In genomic region chr16:32077648-32078407, GRCm38 (mm10) we compare ENCODE assay signal across 8 mouse cellular contexts. TPM values are rescaled to one million over a fixed set of nuclear protein-coding genes. Genes with fewer than 3 reads are reported as not detected.
A peak's percentile ranks its signal among the peaks of the same experiment; 100 is the strongest.
DNase-seq lines count a peak whose midpoint lies in the region; ATAC-seq lines count a peak whose summit lies in the region.

No protein-coding gene starts in this region.

- peak overlapping the region; percentile 90 for H3K4me2 ChIP-seq in heart, embryonic 13.5 days
- H3K4me2 ChIP-seq in limb, embryonic 11.5 days (ENCODE audit: low read depth, severe bottlenecking), result peak overlapping the region; percentile 49
- H3K4me2 ChIP-seq in stomach, embryonic 14.5 days (replicated peaks; ENCODE audit: low read depth, low read length), result peak overlapping the region; percentile 56

- no peak for DNase-seq in heart, postnatal 25 days (ENCODE audit: low spot score)
- DNase-seq in CD4-positive, CD25-positive, alpha-beta regulatory T cell, adult 2 months (ENCODE audit: low read depth, low spot score), result peak; percentile 74
- no peak for DNase-seq in limb, embryonic 11.5 days (ENCODE audit: low spot score)
- no peak for DNase-seq in right cerebral cortex, postnatal 25 days
- no peak for DNase-seq in natural killer cell, adult 2 months (ENCODE audit: low spot score in 2 of 2)

- 4% methylated on average over 13 of the region's 13 CpGs for WGBS in heart, embryonic 13.5 days
- WGBS in limb, embryonic 11.5 days, result 17% methylated on average over 13 of the region's 13 CpGs
- WGBS in stomach, embryonic 14.5 days, result 6% methylated on average over 13 of the region's 13 CpGs

- no peaks in the 10 kb centered on the region for H3K27me3 ChIP-seq in heart, embryonic 13.5 days (replicated peaks)
- no peaks in the 10 kb centered on the region for H3K27me3 ChIP-seq in limb, embryonic 11.5 days (ENCODE audit: control insufficient read depth, insufficient read depth, low read length)
- H3K27me3 ChIP-seq in stomach, embryonic 14.5 days (ENCODE audit: control insufficient read depth, insufficient read depth, low read length), result no peaks in the 10 kb centered on the region

- peaks cover 14% of the 10 kb centered on the region; the same call in 1 of the 2 replicates for H3K36me3 ChIP-seq in heart, embryonic 13.5 days
- no peaks in the 10 kb centered on the region for H3K36me3 ChIP-seq in limb, embryonic 11.5 days (ENCODE audit: control insufficient read depth, insufficient read depth, low read length)
- no peaks in the 10 kb centered on the region for H3K36me3 ChIP-seq in stomach, embryonic 14.5 days (ENCODE audit: control insufficient read depth, insufficient read depth, low read length)

- intact Hi-C loops in heart, postnatal 25 days (cut with DNase I), result loop anchor here (5.0 kb wide), 2 partner anchors 36 to 76 kb away; partner anchors contain the start of gene Senp5

- peak overlapping the region; percentile 98 for H3K27ac ChIP-seq in heart, embryonic 13.5 days (replicated peaks)
- no peak overlapping the region; the same call in 1 of the 2 replicates for H3K27ac ChIP-seq in limb, embryonic 11.5 days (replicated peaks; ENCODE audit: low read depth, low read length)
- H3K27ac ChIP-seq in stomach, embryonic 14.5 days (ENCODE audit: low read length), result peak overlapping the region; percentile 96

- peaks cover 28% of the 10 kb centered on the region for H3K4me1 ChIP-seq in heart, embryonic 13.5 days
- peaks cover 6% of the 10 kb centered on the region for H3K4me1 ChIP-seq in limb, embryonic 11.5 days (ENCODE audit: control insufficient read depth, insufficient read depth, low read length)
- peaks cover 9% of the 10 kb centered on the region; the same call in 1 of the 2 replicates for H3K4me1 ChIP-seq in stomach, embryonic 14.5 days (ENCODE audit: control insufficient read depth, insufficient read depth, low read length)

- peak overlapping the region; percentile 91 for H3K4me3 ChIP-seq in heart, embryonic 13.5 days
- peak overlapping the region; percentile 75 for H3K4me3 ChIP-seq in limb, embryonic 11.5 days (ENCODE audit: low read depth, low read length)
- peak overlapping the region; percentile 88 for H3K4me3 ChIP-seq in stomach, embryonic 14.5 days (ENCODE audit: low read depth, low read length)

- no peaks in the 10 kb centered on the region for H3K9me3 ChIP-seq in heart, embryonic 13.5 days
- H3K9me3 ChIP-seq in limb, embryonic 11.5 days (ENCODE audit: control insufficient read depth, low read length), result no peaks in the 10 kb centered on the region
- no peaks in the 10 kb centered on the region for H3K9me3 ChIP-seq in stomach, embryonic 14.5 days (ENCODE audit: control insufficient read depth, low read depth, low read length)

- ATAC-seq in heart, embryonic 13.5 days (ENCODE audit: extremely low read depth, insufficient number of reproducible peaks, low FRiP score, low TSS enrichment), result no peak
- ATAC-seq in erythroblast, adult 5-6 weeks (replicated peaks; ENCODE audit: low FRiP score, poor library complexity, severe bottlenecking), result 0 out of 2 replicates have a peak, but pooled peaks have one; percentile 3
- no peak for ATAC-seq in limb, embryonic 11.5 days (ENCODE audit: insufficient number of reproducible peaks, low FRiP score, low TSS enrichment, low read depth)
- ATAC-seq in stomach, embryonic 14.5 days (ENCODE audit: insufficient number of reproducible peaks, insufficient read depth, low FRiP score, low read depth), result no peak

- peak overlapping the region; percentile 99 for H3K9ac ChIP-seq in heart, embryonic 13.5 days
- peak overlapping the region; percentile 95 for H3K9ac ChIP-seq in limb, embryonic 11.5 days (ENCODE audit: low read length)
- peak overlapping the region; percentile 98 for H3K9ac ChIP-seq in stomach, embryonic 14.5 days (replicated peaks; ENCODE audit: low read depth, low read length)

RNA-seq across cellular contexts. Expression of gene Pak2, which starts 1.3 kb away (rescaled TPM):
- 23.1 and 23.2 TPM in 2 replicates for polyA plus RNA-seq in heart, embryonic 13.5 days (2015; fragmentation: Nextera tagmentation; extraction: Ambion mirVana)
- total RNA-seq in heart, postnatal 25 days (2021), result 10 to 100 TPM; 24.7 to 27.7 TPM
- total RNA-seq in erythroblast, adult 5-6 weeks (2015; ENCODE audit: low replicate concordance), result 10.2 and 21.7 TPM in 2 replicates
- 18.1 and 20.1 TPM in 2 replicates for total RNA-seq in erythroblast, adult 5-6 weeks (2017; ENCODE audit: low replicate concordance)
- polyA plus RNA-seq in limb, embryonic 11.5 days (2014; fragmentation: Nextera tagmentation; extraction: Ambion mirVana), result 41.1 and 42.7 TPM in 2 replicates
- polyA plus RNA-seq in stomach, embryonic 14.5 days (2014; fragmentation: Nextera tagmentation; extraction: Ambion mirVana), result 40.1 and 42.2 TPM in 2 replicates

RNA-seq across cellular contexts. Expression of gene Pigx, which starts 21.7 kb away (rescaled TPM):
- 82.2 and 82.5 TPM in 2 replicates for polyA plus RNA-seq in heart, embryonic 13.5 days (2015; fragmentation: Nextera tagmentation; extraction: Ambion mirVana)
- total RNA-seq in heart, postnatal 25 days (2021), result 10 to 100 TPM; 19.2 to 21.9 TPM
- 16.9 and 30.4 TPM in 2 replicates for total RNA-seq in erythroblast, adult 5-6 weeks (2015; ENCODE audit: low replicate concordance)
- total RNA-seq in erythroblast, adult 5-6 weeks (2017; ENCODE audit: low replicate concordance), result 5.9 and 18.3 TPM in 2 replicates
- 131 and 137 TPM in 2 replicates for polyA plus RNA-seq in limb, embryonic 11.5 days (2014; fragmentation: Nextera tagmentation; extraction: Ambion mirVana)
- polyA plus RNA-seq in stomach, embryonic 14.5 days (2014; fragmentation: Nextera tagmentation; extraction: Ambion mirVana), result 111 and 125 TPM in 2 replicates

RNA-seq across cellular contexts. Expression of gene Cep19, which starts 21.8 kb away (rescaled TPM):
- 18.3 and 20.7 TPM in 2 replicates for polyA plus RNA-seq in heart, embryonic 13.5 days (2015; fragmentation: Nextera tagmentation; extraction: Ambion mirVana)
- total RNA-seq in heart, postnatal 25 days (2021), result 10 to 100 TPM in 1 of 2 experiments, 1 to 10 TPM in 1; 8.9 to 10.9 TPM
- 13.4 and 15.4 TPM in 2 replicates for total RNA-seq in erythroblast, adult 5-6 weeks (2015; ENCODE audit: low replicate concordance)
- 9.1 and 15.0 TPM in 2 replicates for total RNA-seq in erythroblast, adult 5-6 weeks (2017; ENCODE audit: low replicate concordance)
- polyA plus RNA-seq in limb, embryonic 11.5 days (2014; fragmentation: Nextera tagmentation; extraction: Ambion mirVana), result 38.2 and 44.3 TPM in 2 replicates
- polyA plus RNA-seq in stomach, embryonic 14.5 days (2014; fragmentation: Nextera tagmentation; extraction: Ambion mirVana), result 30.0 and 32.3 TPM in 2 replicates
